Mouse (Mus musculus): ENCODE measurements around the gene Adamts4. TPM values are rescaled to one million over a fixed set of nuclear protein-coding genes. Genes with fewer than 3 reads are reported as not detected.
A peak's percentile ranks its signal among the peaks of the same experiment; 100 is the strongest.

Adamts4 gene
- polyA plus RNA-seq, 1 experiment, result 20.1 TPM

- Histone ChIP-seq H3K27ac (ENCODE audit: insufficient read depth, low read length) (peak within 1 kb of the TSS; percentile 37; the same call in 1 of the 2 replicates), H3K4me1 (ENCODE audit: control insufficient read depth, insufficient read depth, low read length) (no peaks in the 10 kb centered on the region; the same call in 1 of the 2 replicates), H3K4me3 (ENCODE audit: insufficient read depth, low read length) (peak within 1 kb of the TSS; percentile 0)
- TF ChIP-seq CTCF (IDR thresholded peaks at IDR 0.05; ENCODE audit: extremely low read depth, insufficient read depth, low read length), result no peak
- TF ChIP-seq POLR2A (IDR thresholded peaks at IDR 0.05; ENCODE audit: extremely low read depth, insufficient read depth, low read length), result no peak
These were observed 716 bp downstream of the Adamts4 start, which contains the start of gene Ndufs2 for GRCm38 (mm10) chr1:171250680-171251593. TSS of gene Ndufs2 (minus strand) at chr1:171251388.

GRCm38 (mm10) chr1:171251594-171252324, 1.5 kb downstream of the Adamts4 start:
- H3K4me1 ChIP-seq (ENCODE audit: control insufficient read depth, insufficient read depth, low read length), result no peaks in the 10 kb centered on the region
- no peak for TF ChIP-seq POLR2A (IDR thresholded peaks at IDR 0.05; ENCODE audit: extremely low read depth, insufficient read depth, low read length)
- TF ChIP-seq CTCF (IDR thresholded peaks at IDR 0.05; ENCODE audit: extremely low read depth, insufficient read depth, low read length), result no peak
- H3K4me3 ChIP-seq (ENCODE audit: insufficient read depth, low read length), result peak overlapping the region; percentile 0
- H3K27ac ChIP-seq (ENCODE audit: insufficient read depth, low read length), result no peak overlapping the region

GRCm38 (mm10) chr1:171252415-171252814, 2.2 kb downstream of the Adamts4 start:
- Histone ChIP-seq H3K4me1 (ENCODE audit: control insufficient read depth, insufficient read depth, low read length) (no peaks in the 10 kb centered on the region), H3K27ac (ENCODE audit: insufficient read depth, low read length) (0 out of 2 replicates have a peak overlapping the region, but pooled peaks have one; percentile 16), H3K4me3 (ENCODE audit: insufficient read depth, low read length) (peak overlapping the region; percentile 0; the same call in 1 of the 2 replicates)
- TF ChIP-seq CTCF (IDR thresholded peaks at IDR 0.05; ENCODE audit: extremely low read depth, insufficient read depth, low read length) (no peak), POLR2A (IDR thresholded peaks at IDR 0.05; ENCODE audit: extremely low read depth, insufficient read depth, low read length) (no peak)

- Histone ChIP-seq H3K27ac (ENCODE audit: insufficient read depth, low read length) (no peak overlapping the region), H3K4me1 (ENCODE audit: control insufficient read depth, insufficient read depth, low read length) (no peaks in the 10 kb centered on the region), H3K4me3 (ENCODE audit: insufficient read depth, low read length) (no peak overlapping the region)
- no peak for TF ChIP-seq CTCF (IDR thresholded peaks at IDR 0.05; ENCODE audit: extremely low read depth, insufficient read depth, low read length)
These were observed 6.0 kb downstream of the Adamts4 start for GRCm38 (mm10) chr1:171256095-171256818.

- H3K27ac ChIP-seq (ENCODE audit: insufficient read depth, low read length), result no peak overlapping the region
- TF ChIP-seq POLR2A (IDR thresholded peaks at IDR 0.05; ENCODE audit: extremely low read depth, insufficient read depth, low read length), result no peak
- TF ChIP-seq CTCF (IDR thresholded peaks at IDR 0.05; ENCODE audit: extremely low read depth, insufficient read depth, low read length), result peak; percentile 71; the same call in 1 of the 2 replicates
- H3K4me3 ChIP-seq (ENCODE audit: insufficient read depth, low read length), result no peak overlapping the region
- H3K4me1 ChIP-seq (ENCODE audit: control insufficient read depth, insufficient read depth, low read length), result peaks cover 1% of the 10 kb centered on the region; the same call in 1 of the 2 replicates
These were observed 6.8 kb downstream of the Adamts4 start for GRCm38 (mm10) chr1:171256937-171257548.

- TF ChIP-seq POLR2A (IDR thresholded peaks at IDR 0.05; ENCODE audit: extremely low read depth, insufficient read depth, low read length) (no peak), CTCF (IDR thresholded peaks at IDR 0.05; ENCODE audit: extremely low read depth, insufficient read depth, low read length) (no peak)
- no peak overlapping the region for H3K4me3 ChIP-seq (ENCODE audit: insufficient read depth, low read length)
- no peak overlapping the region for H3K27ac ChIP-seq (ENCODE audit: insufficient read depth, low read length)
- H3K4me1 ChIP-seq (ENCODE audit: control insufficient read depth, insufficient read depth, low read length), result peaks cover 4% of the 10 kb centered on the region
These were observed 7.6 kb downstream of the Adamts4 start for GRCm38 (mm10) chr1:171257781-171258180.

- H3K4me1 ChIP-seq (ENCODE audit: control insufficient read depth, insufficient read depth, low read length), result peaks cover 8% of the 10 kb centered on the region
- TF ChIP-seq POLR2A (IDR thresholded peaks at IDR 0.05; ENCODE audit: extremely low read depth, insufficient read depth, low read length) (no peak), CTCF (IDR thresholded peaks at IDR 0.05; ENCODE audit: extremely low read depth, insufficient read depth, low read length) (no peak)
- no peak overlapping the region for H3K27ac ChIP-seq (ENCODE audit: insufficient read depth, low read length)
- H3K4me3 ChIP-seq (ENCODE audit: insufficient read depth, low read length), result no peak overlapping the region
These were observed 8.7 kb downstream of the Adamts4 start for GRCm38 (mm10) chr1:171258921-171259320.

GRCm38 (mm10) chr1:171260316-171260715, 10.1 kb downstream of the Adamts4 start:
- H3K27ac ChIP-seq (ENCODE audit: insufficient read depth, low read length), result no peak overlapping the region
- H3K4me1 ChIP-seq (ENCODE audit: control insufficient read depth, insufficient read depth, low read length), result peaks cover 8% of the 10 kb centered on the region
- TF ChIP-seq POLR2A (IDR thresholded peaks at IDR 0.05; ENCODE audit: extremely low read depth, insufficient read depth, low read length) (no peak), CTCF (IDR thresholded peaks at IDR 0.05; ENCODE audit: extremely low read depth, insufficient read depth, low read length) (no peak)
- no peak overlapping the region for H3K4me3 ChIP-seq (ENCODE audit: insufficient read depth, low read length)
